Mouse (Mus musculus) layer of hippocampus, adult 9-11 months (tissue): Measurements from ENCODE around the gene Chp1.
"Not testable (repeated sequence)": the region's sequence is repeated elsewhere in the genome, so short reads cannot be mapped to it uniquely, and the experiment has no call there.

Experiments
- DNase-seq: peaks from one replicate; pipeline ENCODE4 v3.0.0; 2022

Chp1 gene

DNA sequence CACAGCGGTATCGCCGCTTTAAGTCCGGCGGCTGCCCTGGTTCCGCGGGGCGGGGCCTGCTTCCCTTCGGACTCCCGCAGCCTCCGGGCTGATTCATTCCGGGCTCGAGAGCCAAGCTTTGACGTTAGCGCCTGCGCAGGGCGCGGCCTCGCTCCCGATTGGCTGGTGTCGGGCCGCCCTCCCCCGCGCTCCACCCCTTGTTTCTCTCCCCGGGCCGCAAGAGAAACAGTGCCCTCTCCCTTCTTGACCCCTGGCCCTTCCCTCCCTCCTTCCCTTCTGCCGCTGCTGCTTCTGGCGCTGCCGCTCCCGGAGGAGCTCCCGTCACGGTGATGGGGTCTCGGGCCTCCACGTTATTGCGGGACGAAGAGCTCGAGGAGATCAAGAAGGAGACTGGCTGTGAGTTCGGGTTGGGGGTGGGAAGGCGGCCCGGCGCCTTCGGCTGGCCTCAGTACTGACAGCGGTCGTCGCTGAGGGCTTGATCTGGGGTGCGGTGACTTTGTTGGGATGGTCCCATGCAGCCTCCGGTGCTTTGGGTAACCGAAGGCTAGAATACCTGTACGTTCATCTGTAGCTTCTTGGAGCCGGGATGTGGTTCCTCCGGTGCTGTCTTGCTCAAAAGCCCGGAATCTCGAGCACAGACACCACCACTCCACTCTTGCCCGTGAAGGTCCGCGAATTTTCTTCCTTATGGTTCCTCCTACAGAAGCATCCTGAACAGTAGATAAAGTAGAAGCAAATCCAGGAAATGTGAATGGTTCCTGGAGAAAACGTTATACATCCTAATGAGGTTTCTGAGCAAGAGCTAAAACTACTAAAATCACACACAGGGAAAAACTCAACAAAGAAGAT is at the start of gene Chp1, which contains the start of gene Exd1:
Gene Chp1 (plus strand): TSS at position 176 of the 849 bp plus-strand sequence.
Gene Exd1 (minus strand): TSS at position 106 of the 849 bp plus-strand sequence.
- DNase-seq = peak; percentile 98

DNA sequence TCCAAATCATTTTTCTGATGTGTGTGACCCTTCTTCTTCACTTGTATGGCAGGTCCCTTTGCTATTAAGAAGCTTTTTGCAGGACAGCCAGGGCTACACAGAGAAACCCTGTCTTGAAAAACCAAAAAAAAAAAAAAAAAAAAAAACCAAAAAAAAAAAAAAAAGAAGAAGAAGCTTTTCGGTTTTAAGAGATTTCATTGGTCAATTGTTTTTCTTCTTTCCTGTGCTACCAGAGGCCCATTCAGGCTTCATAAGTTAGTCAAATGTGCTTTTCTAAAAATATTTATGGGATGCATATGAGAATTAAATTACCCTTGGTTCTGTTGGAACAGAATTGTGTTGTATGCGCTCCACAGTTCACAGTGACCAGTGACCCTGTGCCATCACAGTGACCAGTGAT is 48.6 kb upstream of the Chp1 start:
- DNase-seq = no peak

DNA sequence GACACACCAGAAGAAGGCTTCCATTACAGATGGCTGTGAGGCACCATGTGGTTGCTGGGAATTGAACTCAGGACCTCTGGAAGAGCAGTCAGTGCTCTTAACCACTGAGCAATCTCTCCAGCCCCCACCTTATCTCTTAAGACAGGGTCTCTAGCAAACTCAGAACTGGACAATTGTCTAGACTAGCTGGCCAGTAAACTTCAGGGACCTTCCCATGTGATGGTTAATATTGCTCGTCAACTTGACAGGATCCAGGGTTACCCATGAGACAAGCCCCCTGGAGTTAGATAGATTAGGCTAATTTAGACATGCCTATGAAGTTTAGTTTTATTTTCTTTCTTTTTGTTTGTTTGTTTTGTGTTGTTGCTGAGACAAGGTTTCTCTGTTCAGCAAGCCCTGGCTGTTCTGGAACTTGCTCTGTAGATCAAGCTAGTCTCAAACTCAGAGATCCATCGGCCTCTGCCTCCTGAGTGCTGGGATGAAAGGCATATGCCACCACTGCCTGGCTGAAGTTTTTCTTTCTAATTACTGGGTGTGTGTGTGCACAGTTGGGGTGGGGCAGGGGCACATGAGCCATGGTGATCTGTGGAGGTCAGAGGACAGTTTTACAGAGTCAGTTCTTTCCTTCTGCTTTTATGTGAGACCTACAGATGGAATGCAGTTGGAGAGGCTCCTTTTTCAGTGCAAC is 46.4 kb upstream of the Chp1 start:
- no peak for DNase-seq

DNA sequence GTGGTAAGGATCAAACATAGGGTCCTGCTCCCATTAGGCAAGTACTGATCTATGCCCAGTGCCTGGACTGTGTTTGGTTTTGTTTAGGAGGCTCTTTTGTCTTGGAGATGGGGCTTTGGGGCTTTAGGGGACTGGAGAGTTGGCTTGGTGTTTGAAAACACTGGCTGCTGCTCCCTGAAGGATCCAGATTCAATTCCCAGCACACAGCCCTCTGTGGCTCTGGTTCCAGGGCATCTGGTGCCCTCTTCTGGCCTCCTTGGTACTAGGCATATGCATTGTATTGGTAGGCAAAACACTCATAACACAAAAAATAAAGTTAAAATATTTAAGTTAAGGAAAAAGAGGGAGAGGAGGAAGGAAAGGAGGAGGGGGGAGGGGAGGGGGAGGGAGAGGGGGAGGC is 40.4 kb upstream of the Chp1 start:
- DNase-seq = no peak

DNA sequence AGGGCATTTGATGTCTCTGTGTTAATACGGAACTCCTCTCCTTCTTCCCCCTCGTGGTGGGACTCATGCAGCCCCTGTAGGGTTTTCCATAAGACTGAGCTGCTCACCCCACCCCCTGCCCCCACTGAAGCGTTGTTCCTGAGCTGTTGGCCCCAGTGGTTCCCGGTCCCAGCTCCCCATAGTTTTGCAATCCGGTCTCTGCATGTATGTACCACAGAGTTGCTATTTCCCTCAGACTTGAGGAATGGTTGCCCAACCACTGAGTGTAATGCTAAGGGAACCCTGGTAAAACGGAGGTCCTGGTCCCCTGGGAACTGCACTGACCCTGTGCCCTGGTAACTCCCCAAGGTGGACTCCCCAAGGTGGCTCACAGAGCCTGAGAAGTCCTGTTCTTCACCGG is 39.0 kb upstream of the Chp1 start:
- DNase-seq = not testable (repeated sequence)

DNA sequence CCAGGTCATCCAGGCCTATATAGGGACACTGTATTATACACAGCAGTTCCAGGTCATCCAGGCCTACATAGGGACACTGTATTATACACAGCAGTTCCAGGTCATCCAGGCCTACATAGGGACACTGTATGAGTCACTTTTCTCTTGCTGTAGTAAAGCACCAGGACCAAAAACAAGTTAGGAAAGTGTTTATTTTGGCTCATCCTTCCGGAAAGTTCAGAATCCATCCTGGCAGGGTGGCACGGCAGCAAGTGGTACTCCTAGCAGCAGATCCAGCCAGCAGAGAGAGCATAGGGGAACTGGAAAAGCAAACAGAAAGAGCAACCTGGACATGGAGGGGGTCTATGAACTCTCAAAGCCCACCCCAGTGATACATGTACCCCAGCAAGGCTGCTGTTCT is 36.6 kb upstream of the Chp1 start:
- no peak for DNase-seq

DNA sequence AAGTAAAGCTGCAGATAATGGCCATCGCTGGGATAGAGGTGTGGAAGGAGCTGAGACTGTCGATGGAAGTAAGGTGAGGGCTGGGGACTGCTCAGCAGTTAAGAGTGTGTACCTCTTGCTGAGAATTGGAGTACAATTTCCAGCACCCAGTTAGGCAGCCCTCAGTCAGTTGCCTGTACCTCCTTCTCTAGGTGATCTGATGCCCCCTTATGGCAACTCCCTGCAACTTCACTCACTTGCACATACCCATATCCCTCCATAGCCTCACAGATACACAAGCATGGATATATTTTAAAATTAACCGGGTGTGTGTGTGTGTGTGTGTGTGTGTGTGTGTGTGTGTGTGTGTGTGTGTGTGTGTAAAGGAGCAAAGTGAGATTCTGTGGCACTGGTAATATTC is 35.2 kb upstream of the Chp1 start:
- DNase-seq = no peak

DNA sequence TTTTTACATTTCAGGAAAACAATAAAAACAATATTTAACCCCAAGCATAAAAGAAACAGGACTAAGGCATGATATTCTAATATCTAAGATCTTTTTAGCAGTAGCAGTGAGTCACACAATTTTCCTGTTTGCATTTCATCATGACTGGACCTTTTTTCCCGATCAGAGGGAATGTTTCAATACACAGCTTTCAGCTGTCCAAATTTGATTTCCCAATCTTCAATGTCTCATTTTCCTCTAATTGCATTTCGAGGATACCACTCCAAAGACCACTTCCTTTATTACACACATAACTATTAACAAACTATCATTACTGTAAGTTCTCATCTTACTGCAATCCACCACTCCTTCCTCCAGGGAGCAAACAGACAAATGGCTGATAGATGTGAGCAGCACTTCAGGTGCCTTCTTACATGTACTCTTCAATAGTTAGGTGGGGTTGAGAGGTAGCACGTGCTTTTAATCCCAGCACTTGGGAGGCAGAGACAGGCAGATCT is 33.4 kb upstream of the Chp1 start:
- DNase-seq = no peak

DNA sequence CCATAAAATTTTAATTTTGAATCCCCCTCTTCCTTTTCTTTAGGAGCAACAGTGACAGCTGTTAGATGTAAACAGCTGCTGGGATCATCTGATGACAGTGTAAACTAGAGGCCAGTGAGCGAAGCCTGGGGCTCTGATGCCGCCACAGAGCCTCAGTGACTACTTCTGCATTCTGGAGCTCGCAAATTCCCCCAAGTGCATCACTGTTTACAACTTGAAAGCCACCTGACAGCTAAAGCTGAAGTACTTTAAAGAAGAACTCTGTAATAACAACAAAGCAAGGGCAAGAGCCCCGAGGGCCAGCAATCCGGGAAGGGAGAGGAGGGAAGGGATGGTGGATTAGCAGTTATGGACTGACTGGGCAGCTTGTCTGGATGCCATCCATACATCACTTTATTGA is 30.7 kb upstream of the Chp1 start:
- no peak for DNase-seq

DNA sequence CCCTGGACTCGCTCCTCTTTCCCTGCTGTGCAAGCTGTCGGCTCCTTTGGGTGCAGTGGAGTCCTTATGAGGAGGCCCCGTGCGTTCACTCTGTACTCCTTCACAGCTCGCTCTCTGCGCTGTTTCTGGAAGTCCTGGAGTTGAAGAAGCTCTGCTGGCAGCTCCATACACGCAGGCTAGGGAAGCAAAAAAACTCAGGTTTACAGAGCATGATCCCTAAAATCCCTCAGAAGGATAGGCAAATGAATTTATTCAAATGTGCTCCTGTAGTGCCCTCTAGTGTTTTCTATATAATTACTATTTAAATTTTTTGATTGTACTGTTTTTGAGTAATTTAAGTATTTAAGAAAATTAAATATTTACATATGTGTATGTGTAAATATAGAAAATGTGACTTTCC is 26.9 kb upstream of the Chp1 start:
- peak; percentile 2 for DNase-seq

DNA sequence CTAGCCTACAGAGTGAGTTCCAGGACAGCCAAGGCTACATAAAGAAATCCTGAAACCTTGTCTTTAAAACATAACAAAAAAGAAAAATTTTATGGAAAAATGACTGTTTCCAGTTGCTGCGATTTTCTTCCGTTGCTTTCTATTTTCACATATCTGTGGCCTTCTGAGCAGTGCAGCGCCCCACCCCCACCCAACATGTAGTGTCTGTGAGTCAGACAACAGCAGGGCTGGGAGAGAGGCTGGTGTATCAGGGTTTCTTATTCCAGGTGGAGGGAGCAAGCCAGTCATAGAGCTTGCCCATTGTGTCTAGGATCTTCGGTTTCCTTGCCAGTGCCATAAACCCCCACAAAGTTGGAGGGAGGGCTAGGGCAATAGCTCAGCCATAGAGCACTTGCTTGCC is 23.7 kb upstream of the Chp1 start:
- no peak for DNase-seq

DNA sequence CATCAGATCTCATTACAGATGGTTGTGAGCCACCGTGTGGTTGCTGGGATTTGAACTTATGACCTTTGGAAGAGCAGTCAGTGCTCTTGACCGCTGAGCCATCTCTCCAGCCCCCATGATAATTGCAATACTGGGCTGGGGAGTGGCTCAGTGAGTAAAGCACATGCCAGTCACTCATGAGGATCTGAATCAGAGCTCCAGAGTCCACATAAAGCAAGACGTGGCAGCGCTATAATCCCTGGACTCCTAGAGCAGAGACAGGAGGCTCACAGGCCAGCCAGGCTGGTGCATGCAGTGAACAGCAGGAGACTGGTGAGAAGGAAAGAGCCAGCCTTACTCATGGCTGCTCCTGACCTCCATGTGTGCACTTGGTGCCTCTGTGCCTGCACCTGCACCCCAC is 22.1 kb upstream of the Chp1 start:
- no peak for DNase-seq

DNA sequence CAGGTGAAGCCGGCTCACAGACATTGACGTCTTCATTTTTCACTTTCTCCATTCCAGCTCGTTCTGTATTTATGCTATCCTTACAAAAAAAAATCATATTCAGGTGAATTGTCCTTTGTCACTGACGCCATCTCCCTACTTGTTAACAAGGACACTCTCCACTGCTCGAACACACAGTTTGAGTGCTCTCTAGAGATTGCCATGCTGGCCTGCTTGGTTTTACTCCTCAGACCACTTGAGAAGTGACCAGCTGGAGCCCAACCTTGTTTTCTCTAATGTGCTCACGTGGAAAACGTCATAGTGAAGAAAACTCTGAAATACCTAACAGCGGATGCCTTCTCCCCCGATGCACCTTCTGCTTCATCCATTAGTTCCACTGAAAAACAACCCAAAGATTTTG is 8.7 kb upstream of the Chp1 start:
- DNase-seq = no peak

DNA sequence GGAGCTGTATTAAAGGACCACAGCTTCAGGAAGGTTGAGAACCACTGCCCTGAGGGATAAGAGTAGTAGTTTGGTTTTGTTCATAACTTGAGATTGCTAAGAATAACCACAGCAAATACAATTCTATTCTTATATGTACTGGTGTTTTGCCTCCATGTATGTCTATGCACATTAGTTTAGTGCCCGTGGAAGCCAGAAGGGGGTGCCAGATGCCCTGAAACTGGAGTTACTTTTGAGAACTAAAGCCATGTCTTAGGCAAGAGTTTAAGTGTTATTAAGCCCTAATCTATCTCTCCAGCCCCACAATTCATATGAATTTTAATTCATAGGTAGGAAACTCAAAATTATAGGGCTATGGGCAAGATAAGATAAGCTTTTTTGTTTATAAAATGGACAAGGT is 5.4 kb upstream of the Chp1 start:
- DNase-seq = peak; percentile 56

DNA sequence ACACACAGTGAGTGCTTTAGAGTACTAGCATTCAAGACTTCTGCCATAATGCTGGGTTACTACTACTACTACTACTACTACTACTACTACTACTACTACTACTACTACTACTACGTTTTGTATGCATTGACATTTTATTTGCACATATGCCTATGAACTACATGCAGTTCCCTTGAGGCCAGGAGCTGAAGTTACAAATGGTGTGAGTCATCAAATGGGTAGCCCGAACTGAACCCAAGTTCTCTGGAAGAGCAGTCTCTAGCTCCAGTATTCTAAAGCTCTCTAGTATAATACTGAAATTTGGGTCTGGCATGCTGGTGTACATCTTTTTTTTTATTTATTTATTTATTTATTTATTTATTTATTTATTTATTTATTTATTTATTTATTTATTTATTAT is 3.8 kb upstream of the Chp1 start:
- no peak for DNase-seq

DNA sequence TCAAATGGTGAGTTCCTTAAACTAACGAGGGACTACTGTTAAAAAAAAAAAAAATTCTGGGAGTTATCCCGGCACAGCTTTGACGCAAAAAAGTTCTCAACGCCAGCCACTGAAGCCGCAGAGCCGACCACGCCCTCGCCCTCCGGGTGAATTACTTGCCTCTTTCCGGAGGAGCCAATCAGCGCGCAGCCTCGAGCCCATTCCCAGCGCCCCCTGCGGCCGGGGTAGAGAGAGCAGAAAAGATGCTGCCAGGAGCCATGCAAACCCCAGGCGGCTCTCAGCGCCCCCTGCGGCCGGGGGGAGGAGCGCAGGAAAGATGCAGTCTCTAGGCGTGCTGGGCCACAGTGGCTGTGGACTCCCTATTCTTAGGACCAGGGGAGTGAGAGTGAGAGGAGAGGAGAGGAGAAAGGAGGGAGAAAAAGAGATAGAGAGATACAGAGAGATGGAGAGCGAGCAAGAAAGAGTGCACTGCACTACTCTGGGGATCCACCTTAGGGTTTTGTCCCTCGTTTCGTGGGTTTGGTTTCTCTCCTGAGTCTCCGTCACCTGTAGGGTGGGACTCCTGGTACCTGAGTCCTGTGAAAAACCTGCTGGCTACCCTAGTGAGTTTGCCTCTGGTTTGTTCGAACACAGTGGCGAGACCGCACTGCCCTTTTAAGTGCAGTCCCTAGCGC is 512 bp upstream of the Chp1 start:
- DNase-seq = peak; percentile 76

DNA sequence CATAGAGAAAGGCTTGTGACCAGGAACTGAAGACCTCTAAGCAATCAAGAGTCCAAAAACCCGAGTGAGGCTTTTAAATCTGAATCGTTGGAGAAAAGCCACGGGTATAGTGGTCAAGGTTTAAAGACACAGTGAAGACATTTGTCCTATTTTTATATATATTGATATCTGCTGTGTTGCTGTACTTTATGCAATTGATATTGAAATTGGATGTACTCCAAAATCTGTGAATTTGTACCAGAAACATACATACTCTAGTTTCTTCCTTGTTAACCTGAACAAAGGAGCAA is 819 bp downstream of the Chp1 start:
- no peak for DNase-seq

DNA sequence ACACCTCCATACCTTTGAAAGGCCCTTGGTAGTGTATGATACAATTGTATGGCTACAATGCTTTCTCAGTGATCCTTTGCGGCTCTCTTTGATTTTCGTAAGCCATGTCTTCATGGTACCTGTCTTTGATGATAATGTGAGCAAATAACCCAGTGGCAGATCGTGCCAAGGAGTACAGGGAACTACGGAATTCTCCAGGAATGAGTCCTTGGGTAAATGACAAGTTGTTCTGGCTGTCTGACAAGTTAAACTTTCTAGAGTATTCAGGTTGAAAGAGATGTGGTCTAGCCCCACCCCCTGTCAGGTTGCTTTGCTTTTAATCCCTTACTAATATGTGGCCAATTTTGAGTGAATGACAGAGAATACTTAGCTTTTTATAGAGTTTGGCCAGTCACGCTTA is 1.2 kb downstream of the Chp1 start:
- DNase-seq = no peak

DNA sequence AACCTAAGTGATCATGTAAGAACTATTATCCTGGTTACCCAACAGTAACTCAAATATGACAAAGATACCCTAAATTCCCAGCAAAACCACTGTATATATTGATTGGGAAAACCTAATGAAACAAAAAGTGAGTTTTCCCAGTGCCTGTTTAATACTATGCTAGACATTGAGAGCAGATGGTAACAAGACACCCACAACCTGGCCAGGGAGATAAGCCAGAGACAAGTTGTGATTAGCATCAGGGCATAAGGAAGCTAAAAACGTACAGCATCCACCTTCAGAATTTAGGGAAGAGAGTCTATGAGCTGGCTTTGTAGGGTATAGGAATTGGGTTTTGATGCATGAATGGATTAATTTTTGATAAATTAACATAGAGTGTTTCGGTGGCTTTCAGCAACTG is 2.2 kb downstream of the Chp1 start:
- peak; percentile 9 for DNase-seq

DNA sequence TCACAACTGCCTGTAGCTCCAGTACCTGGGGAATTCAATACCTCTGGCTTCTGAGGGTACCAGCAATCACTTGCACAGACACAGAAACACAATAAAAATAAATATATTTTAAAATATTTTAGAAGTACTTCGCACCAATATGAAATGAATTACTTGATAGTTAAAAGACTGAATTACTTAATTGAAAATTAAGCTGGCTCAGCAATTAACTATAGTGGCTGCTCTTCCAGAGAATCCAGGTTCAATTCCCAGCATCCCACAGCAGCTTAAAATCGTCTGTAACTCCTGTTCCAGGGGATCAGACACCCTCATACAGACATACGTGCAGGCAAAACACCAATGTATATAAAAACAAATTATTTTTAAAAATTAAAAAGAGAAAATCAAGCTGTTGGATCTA is 10.5 kb downstream of the Chp1 start:
- DNase-seq = no peak

DNA sequence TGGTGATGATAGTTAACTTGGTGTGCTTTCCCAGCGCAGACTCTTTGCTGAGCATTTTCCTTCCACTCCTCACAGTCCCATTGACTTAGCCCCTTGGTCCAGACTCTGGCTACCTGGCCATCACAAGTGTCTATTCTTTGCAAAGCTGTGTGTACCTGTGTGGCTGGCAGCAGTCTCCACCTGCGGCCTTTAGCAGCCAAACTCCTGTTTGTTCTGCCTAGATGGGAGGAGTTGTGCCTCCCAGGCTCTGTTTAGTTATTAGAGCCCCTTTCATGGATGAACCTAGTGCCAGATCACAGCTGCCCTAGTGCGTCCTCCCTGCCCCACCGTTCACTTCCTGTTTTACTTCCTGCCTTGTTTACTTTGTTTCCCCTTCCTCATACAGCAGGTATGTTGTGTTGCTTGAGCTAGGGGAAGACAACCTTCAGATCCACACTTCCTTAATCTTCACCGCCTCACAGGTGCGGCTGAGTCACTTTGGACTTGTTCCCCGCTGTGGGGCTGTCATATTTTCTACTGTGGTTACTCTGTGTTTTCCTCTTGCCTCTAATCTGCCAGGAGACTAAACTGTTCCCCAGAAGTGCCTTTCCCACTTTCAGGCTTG is 11.3 kb downstream of the Chp1 start:
- no peak for DNase-seq

DNA sequence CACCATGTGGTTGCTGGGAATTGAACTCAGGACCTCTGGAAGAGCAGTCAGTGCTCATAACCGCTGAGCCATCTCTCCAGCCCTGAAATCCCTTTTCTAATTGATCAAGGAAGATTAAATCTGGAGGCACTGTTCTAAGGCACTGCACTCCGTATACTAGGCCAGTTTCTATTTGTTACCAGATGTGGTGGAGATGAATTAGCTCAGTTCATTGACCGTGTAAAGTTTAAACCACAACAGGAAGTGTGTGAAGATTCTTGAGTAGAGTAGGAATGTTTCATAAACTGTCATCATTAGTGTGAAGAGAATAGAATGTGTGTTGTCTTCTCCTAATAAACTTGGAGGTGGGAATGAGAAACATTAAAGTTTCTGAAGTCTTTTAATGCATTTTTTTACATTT is 14.3 kb downstream of the Chp1 start:
- DNase-seq = no peak

DNA sequence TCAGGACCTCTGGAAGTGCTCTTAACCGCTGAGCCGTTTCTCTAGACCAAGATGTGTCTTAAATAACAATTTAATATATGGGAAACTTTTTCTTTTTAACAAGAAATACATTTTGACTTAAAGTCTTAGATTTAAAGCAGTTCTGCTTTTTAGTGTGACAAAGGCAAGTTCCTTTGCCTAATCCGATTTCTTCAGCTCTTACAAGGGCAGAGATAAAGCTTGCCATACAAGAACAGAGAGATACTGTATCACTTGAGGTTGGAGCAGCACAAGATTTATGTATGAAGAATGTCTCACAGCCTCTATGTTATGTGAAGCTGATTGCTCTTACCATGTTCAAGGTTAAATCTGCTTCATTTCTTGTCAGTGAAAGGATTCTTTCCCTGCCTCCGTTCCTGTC is 17.8 kb downstream of the Chp1 start:
- DNase-seq = no peak
